8 mouse cellular contexts compared by ENCODE assay signal in genomic region chr2:155308936-155309592, GRCm38 (mm10). TPM values are rescaled to one million over a fixed set of nuclear protein-coding genes. Genes with fewer than 3 reads are reported as not detected.
DNase-seq lines count a peak whose midpoint lies in the region; ATAC-seq and TF ChIP-seq lines count a peak whose summit lies in the region.

No protein-coding gene starts in this region.

- peak overlapping the region; percentile 51; the same call in 1 of the 2 replicates for H3K27ac ChIP-seq in forebrain, embryonic 10.5 days
- peak overlapping the region; percentile 77 for H3K27ac ChIP-seq in hindbrain, embryonic 12.5 days
- H3K27ac ChIP-seq in lung, postnatal 0 days (ENCODE audit: low read length) = peak overlapping the region; percentile 52
- H3K27ac ChIP-seq in stomach, postnatal 0 days (replicated peaks) = peak overlapping the region; percentile 37

- POLR2A ChIA-PET in Patski (lab: Charles Lee) = no interaction called here

- in situ Hi-C loops in Patski (cut with MboI; ENCODE audit: low pct_unique_long_range_greater_than_20kb) = no loop called here

- H3K36me3 ChIP-seq in forebrain, embryonic 10.5 days (replicated peaks) = peaks cover 42% of the 10 kb centered on the region
- peaks cover 27% of the 10 kb centered on the region for H3K36me3 ChIP-seq in hindbrain, embryonic 12.5 days
- no peaks in the 10 kb centered on the region for H3K36me3 ChIP-seq in lung, postnatal 0 days (ENCODE audit: insufficient read depth, low read length)
- H3K36me3 ChIP-seq in stomach, postnatal 0 days (ENCODE audit: control insufficient read depth, insufficient read depth, low read length) = no peaks in the 10 kb centered on the region; the same call in 1 of the 2 replicates

- H3K9me3 ChIP-seq in forebrain, embryonic 10.5 days = no peaks in the 10 kb centered on the region
- H3K9me3 ChIP-seq in hindbrain, embryonic 12.5 days (replicated peaks) = no peaks in the 10 kb centered on the region
- H3K9me3 ChIP-seq in lung, postnatal 0 days (ENCODE audit: low read length) = no peaks in the 10 kb centered on the region
- H3K9me3 ChIP-seq in stomach, postnatal 0 days (ENCODE audit: control insufficient read depth, low read length) = no peaks in the 10 kb centered on the region

- H3K9ac ChIP-seq in hindbrain, embryonic 12.5 days = no peak overlapping the region
- no peak overlapping the region for H3K9ac ChIP-seq in lung, postnatal 0 days (replicated peaks; ENCODE audit: low read depth)
- no peak overlapping the region for H3K9ac ChIP-seq in stomach, postnatal 0 days (ENCODE audit: low read length)

- DNase-seq in cerebellum, postnatal 10 days = peak; percentile 34 to 69
- no peak for DNase-seq in cerebellum, adult 11 months
- DNase-seq in Patski (ENCODE audit: low read depth, low spot score) = no peak
- no peak for DNase-seq in forebrain, embryonic 10.5 days (ENCODE audit: extremely low spot score, low spot score)
- peak; percentile 68 for DNase-seq in lung, postnatal 0 days (ENCODE audit: low spot score)
- no peak for DNase-seq in stomach, postnatal 0 days (ENCODE audit: low spot score)
- no peak for DNase-seq in frontal cortex, postnatal 10 days (ENCODE audit: low spot score in 2 of 2)

- no peak for ATAC-seq in Patski
- 0 out of 2 replicates have a peak, but pooled peaks have one; percentile 48 for ATAC-seq in hindbrain, embryonic 12.5 days (ENCODE audit: low FRiP score)
- peak; percentile 88 for ATAC-seq in lung, postnatal 0 days
- ATAC-seq in stomach, postnatal 0 days (ENCODE audit: low FRiP score, low TSS enrichment) = peak; percentile 88

- peak; percentile 63 for TF ChIP-seq CTCF in Patski (IDR thresholded peaks at IDR 0.05)
- TF ChIP-seq CTCF in lung, postnatal 0 days (IDR thresholded peaks at IDR 0.05) = peak; percentile 68
- TF ChIP-seq CTCF in stomach, postnatal 0 days (IDR thresholded peaks at IDR 0.05; ENCODE audit: low read depth) = peak; percentile 65

- CTCF ChIA-PET in Patski (lab: Charles Lee) = interaction anchor here (1.0 to 1.6 kb wide), 5 partner anchors 11 to 20 kb away, joined by 3 to 5 read pairs (median 4); no protein-coding TSS in a partner anchor

- no peak for TF ChIP-seq EP300 in lung, postnatal 0 days (IDR thresholded peaks at IDR 0.05)
- peak; percentile 49 for TF ChIP-seq EP300 in stomach, postnatal 0 days (optimal IDR thresholded peaks at IDR 0.05)

- WGBS in forebrain, embryonic 10.5 days = 56% methylated on average over 3 of the region's 3 CpGs
- 31% methylated on average over 3 of the region's 3 CpGs for WGBS in hindbrain, embryonic 12.5 days
- WGBS in lung, postnatal 0 days = 39% methylated on average over 3 of the region's 3 CpGs
- WGBS in stomach, postnatal 0 days = 29% methylated on average over 3 of the region's 3 CpGs

- H3K4me1 ChIP-seq in forebrain, embryonic 10.5 days = peaks cover 16% of the 10 kb centered on the region
- peaks cover 7% of the 10 kb centered on the region for H3K4me1 ChIP-seq in hindbrain, embryonic 12.5 days
- no peaks in the 10 kb centered on the region for H3K4me1 ChIP-seq in lung, postnatal 0 days (ENCODE audit: insufficient read depth, low read depth, low read length)
- no peaks in the 10 kb centered on the region for H3K4me1 ChIP-seq in stomach, postnatal 0 days (replicated peaks; ENCODE audit: control insufficient read depth, insufficient read depth)

- H3K27me3 ChIP-seq in Patski = no peaks in the 10 kb centered on the region
- H3K27me3 ChIP-seq in forebrain, embryonic 10.5 days (ENCODE audit: poor library complexity, severe bottlenecking) = no peaks in the 10 kb centered on the region
- H3K27me3 ChIP-seq in hindbrain, embryonic 12.5 days = no peaks in the 10 kb centered on the region
- H3K27me3 ChIP-seq in lung, postnatal 0 days (replicated peaks; ENCODE audit: insufficient read depth, low read length) = no peaks in the 10 kb centered on the region
- no peaks in the 10 kb centered on the region for H3K27me3 ChIP-seq in stomach, postnatal 0 days (ENCODE audit: control insufficient read depth, insufficient read depth, low read length)

- no peak overlapping the region for H3K4me2 ChIP-seq in hindbrain, embryonic 12.5 days (replicated peaks)
- H3K4me2 ChIP-seq in lung, postnatal 0 days (replicated peaks; ENCODE audit: low read depth, low read length) = no peak overlapping the region
- 0 out of 2 replicates have a peak overlapping the region, but pooled peaks have one; percentile 21 for H3K4me2 ChIP-seq in stomach, postnatal 0 days (replicated peaks; ENCODE audit: low read depth)

- H3K4me3 ChIP-seq in forebrain, embryonic 10.5 days = no peak overlapping the region
- no peak overlapping the region for H3K4me3 ChIP-seq in hindbrain, embryonic 12.5 days
- H3K4me3 ChIP-seq in lung, postnatal 0 days (ENCODE audit: low read depth, low read length) = no peak overlapping the region
- H3K4me3 ChIP-seq in stomach, postnatal 0 days (ENCODE audit: low read depth, low read length) = no peak overlapping the region

RNA-seq across cellular contexts. Expression of gene Map1lc3a, which starts 33.0 kb away (rescaled TPM):
- 128 TPM for polyA plus RNA-seq in Patski (2021)
- 87.1 TPM in 2 replicates for polyA plus RNA-seq in forebrain, embryonic 10.5 days (2016; fragmentation: Nextera tagmentation; extraction: Ambion mirVana)
- 229 and 254 TPM in 2 replicates for polyA plus RNA-seq in hindbrain, embryonic 12.5 days (2016; fragmentation: Nextera tagmentation; extraction: Ambion mirVana)
- polyA plus RNA-seq in lung, postnatal 0 days (2015; fragmentation: Nextera tagmentation; extraction: Ambion mirVana) = 382 and 428 TPM in 2 replicates
- 249 and 274 TPM in 2 replicates for polyA plus RNA-seq in stomach, postnatal 0 days (2015; fragmentation: Nextera tagmentation; extraction: Ambion mirVana)

RNA-seq across cellular contexts. Expression of gene Pigu, which starts 48.2 kb away (rescaled TPM):
- polyA plus RNA-seq in Patski (2021) = 50.3 TPM
- 52.6 and 56.5 TPM in 2 replicates for polyA plus RNA-seq in forebrain, embryonic 10.5 days (2016; fragmentation: Nextera tagmentation; extraction: Ambion mirVana)
- 44.7 and 48.3 TPM in 2 replicates for polyA plus RNA-seq in hindbrain, embryonic 12.5 days (2016; fragmentation: Nextera tagmentation; extraction: Ambion mirVana)
- polyA plus RNA-seq in lung, postnatal 0 days (2015; fragmentation: Nextera tagmentation; extraction: Ambion mirVana) = 41.1 and 41.4 TPM in 2 replicates
- polyA plus RNA-seq in stomach, postnatal 0 days (2015; fragmentation: Nextera tagmentation; extraction: Ambion mirVana) = 36.1 and 40.0 TPM in 2 replicates

Comparison
In these comparisons a context has a peak if more than half of its experiments do, and no peak if none do; other contexts are left out.
1. DNase-seq: peak in cerebellum, postnatal 10 days (2 of 2) and lung, postnatal 0 days (single experiment); none in cerebellum, adult 11 months (single experiment), Patski (single experiment), forebrain, embryonic 10.5 days (single experiment), stomach, postnatal 0 days (single experiment) and frontal cortex, postnatal 10 days (0 of 2).
2. Peak in every context shown above with its lines, with median percentiles within 50 percentile points of each other: CTCF ChIP-seq and H3K27ac ChIP-seq.